Mouse (Mus musculus) forebrain, embryonic 16.5 days (tissue): ENCODE measurements around the gene Per2. TPM values are rescaled to one million over a fixed set of nuclear protein-coding genes. Genes with fewer than 3 reads are reported as not detected.
"Not testable (repeated sequence)": the region's sequence is repeated elsewhere in the genome, so short reads cannot be mapped to it uniquely, and the experiment has no call there.

ENCODE experiments used
- ATAC-seq: fragments of 200-750 bp; cut with Nextera tagmentation; 2 replicates; pipeline ENCODE4 v1.8.0; 2017; ENCODE audit warnings: mild to moderate bottlenecking, moderate library complexity
- H3K27ac ChIP-seq: fragments of 300-500 bp; sonication (generic); 2 replicates; pipeline ENCODE4 v1.5.1; 2014; ENCODE audit warnings: low read length, control low read depth
- H3K27me3 ChIP-seq: fragments of 300-500 bp; sonication (generic); replicated peaks from 2 replicates; pipeline ENCODE4 v1.6.1; 2014; ENCODE audit warnings: low read length; ENCODE audit not compliant: control insufficient read depth, insufficient read depth
- H3K36me3 ChIP-seq: fragments of 300-500 bp; sonication (generic); 2 replicates; pipeline ENCODE4 v1.6.1; 2014; ENCODE audit not compliant: control insufficient read depth, insufficient read depth
- H3K4me1 ChIP-seq: fragments of 300-500 bp; sonication (generic); replicated peaks from 2 replicates; pipeline ENCODE4 v1.6.1; 2014; ENCODE audit warnings: low read length; ENCODE audit not compliant: control insufficient read depth, insufficient read depth
- H3K4me2 ChIP-seq: fragments of 300-500 bp; sonication (generic); 2 replicates; pipeline ENCODE4 v1.6.1; 2014; ENCODE audit warnings: mild to moderate bottlenecking, low read length, control low read depth
- H3K4me3 ChIP-seq: fragments of 300-500 bp; sonication (generic); replicated peaks from 2 replicates; pipeline ENCODE4 v1.5.1; 2014; ENCODE audit warnings: mild to moderate bottlenecking, low read length, control low read depth
- H3K9ac ChIP-seq: fragments of 300-500 bp; sonication (generic); replicated peaks from 2 replicates; pipeline ENCODE4 v1.6.1; 2014; ENCODE audit warnings: low read depth, low read length, control low read depth
- H3K9me3 ChIP-seq: fragments of 300-500 bp; sonication (generic); 2 replicates; pipeline ENCODE4 v1.6.1; 2016; ENCODE audit warnings: low read length; ENCODE audit not compliant: control insufficient read depth
- WGBS: fragments of 180-500 bp; shearing (Covaris S2); extraction: QIAGEN DNeasy Blood & Tissue Kit; methylation state at CpG from one replicate; pipeline ENCODE4 v1.1.7; 2014; 5-methylcytosine and 5-hydroxymethylcytosine counted together
- polyA plus RNA-seq: library from polyadenylated mRNA; unstranded; fragments of >200 nt; fragmentation: Nextera tagmentation; extraction: Ambion mirVana; gene quantifications from 2 replicates; pipeline ENCODE4 v1.2.1, GENCODE M21; 2015

Per2 gene
- polyA plus RNA-seq, 1 experiment from 2014 or later = 5.6 TPM

DNA sequence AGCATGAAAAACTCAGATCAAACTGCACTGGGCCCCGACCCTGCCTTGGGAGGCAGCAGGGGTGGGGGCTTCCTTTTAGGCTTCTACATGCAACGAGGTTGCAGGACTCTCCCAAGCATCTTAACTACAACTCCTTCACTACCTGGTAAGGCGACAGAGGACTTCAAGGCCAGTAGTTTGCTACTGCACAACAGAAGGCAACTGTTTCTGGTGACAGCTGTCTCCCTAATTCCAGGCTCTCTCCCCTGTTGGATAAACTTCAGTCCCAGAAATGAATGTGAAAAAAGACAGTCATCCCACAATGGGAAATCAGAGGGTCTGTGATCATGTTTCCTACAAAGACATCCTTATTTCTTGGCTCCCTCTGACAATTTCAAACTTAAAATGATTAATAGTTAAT, 26.3 kb upstream of the Per2 start:
- Histone ChIP-seq H3K4me2 (no peak overlapping the region), H3K4me3 (no peak overlapping the region), H3K27me3 (no peaks in the 10 kb centered on the region), H3K27ac (no peak overlapping the region), H3K36me3 (no peaks in the 10 kb centered on the region), H3K9ac (no peak overlapping the region), H3K9me3 (no peaks in the 10 kb centered on the region), H3K4me1 (no peaks in the 10 kb centered on the region)
- ATAC-seq = no peak
- WGBS = 66% methylated on average over 3 of the region's 3 CpGs

DNA sequence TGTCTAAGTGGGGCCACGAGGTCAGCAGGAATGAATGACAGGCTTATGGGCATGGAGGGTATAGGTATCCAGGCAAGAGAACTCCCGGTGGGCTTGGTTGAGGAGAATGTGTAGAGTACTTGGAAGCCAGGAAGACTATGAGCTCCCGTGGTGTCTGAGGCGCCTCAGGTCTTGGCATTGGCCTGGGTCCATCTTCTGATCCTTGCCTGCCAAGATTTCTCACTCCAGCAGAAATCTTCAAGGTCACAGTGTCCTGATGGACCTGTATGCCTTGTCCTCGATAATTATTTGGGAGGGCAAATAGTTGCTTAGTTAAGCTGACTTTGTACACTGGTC, 24.9 kb upstream of the Per2 start:
- no peaks in the 10 kb centered on the region for H3K4me1 ChIP-seq
- no peak overlapping the region for H3K4me2 ChIP-seq
- H3K36me3 ChIP-seq = no peaks in the 10 kb centered on the region
- H3K27ac ChIP-seq = no peak overlapping the region
- no peak for ATAC-seq
- no peak overlapping the region for H3K4me3 ChIP-seq
- WGBS = 69% methylated on average over 5 of the region's 5 CpGs
- H3K9ac ChIP-seq = no peak overlapping the region
- H3K9me3 ChIP-seq = no peaks in the 10 kb centered on the region
- H3K27me3 ChIP-seq = no peaks in the 10 kb centered on the region

DNA sequence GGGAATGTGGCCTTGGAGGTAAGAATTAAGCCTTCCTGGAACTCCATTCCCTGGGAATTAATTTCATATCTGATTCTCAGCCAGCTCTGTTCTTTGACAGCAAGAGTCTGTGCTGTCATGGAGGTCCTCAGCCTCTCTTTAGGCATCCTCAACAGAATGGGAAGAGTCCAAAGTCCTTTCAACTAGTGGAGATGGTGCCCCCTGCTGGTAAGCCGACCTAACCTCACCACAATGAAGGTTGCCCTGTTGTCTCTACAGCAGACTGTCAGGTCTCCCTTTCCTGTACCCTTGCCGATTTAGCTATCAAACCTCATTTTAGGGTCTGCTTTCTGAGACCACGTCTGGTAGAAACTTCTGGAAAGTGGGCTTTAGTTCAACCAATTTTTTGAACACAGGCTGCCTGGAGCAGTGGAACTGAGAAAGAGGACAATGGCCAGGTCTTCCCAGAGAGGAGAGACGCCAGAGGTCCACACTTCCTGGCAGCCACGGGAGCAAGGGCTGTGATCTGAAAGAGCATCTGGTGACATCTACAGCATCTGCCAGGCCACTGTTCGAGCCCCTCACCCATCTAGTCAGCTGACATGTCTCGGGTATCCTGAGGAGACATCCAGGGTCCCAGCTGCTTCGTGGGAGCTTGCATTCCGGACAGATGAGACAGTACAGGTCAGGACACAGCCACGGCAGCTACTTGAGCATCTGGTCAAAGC, 24.3 kb upstream of the Per2 start:
- Histone ChIP-seq H3K4me1 (no peaks in the 10 kb centered on the region), H3K36me3 (no peaks in the 10 kb centered on the region), H3K9me3 (no peaks in the 10 kb centered on the region), H3K4me3 (no peak overlapping the region), H3K27ac (no peak overlapping the region), H3K4me2 (no peak overlapping the region), H3K9ac (no peak overlapping the region), H3K27me3 (no peaks in the 10 kb centered on the region)
- ATAC-seq = no peak
- WGBS = 53% methylated on average over 10 of the region's 10 CpGs

DNA sequence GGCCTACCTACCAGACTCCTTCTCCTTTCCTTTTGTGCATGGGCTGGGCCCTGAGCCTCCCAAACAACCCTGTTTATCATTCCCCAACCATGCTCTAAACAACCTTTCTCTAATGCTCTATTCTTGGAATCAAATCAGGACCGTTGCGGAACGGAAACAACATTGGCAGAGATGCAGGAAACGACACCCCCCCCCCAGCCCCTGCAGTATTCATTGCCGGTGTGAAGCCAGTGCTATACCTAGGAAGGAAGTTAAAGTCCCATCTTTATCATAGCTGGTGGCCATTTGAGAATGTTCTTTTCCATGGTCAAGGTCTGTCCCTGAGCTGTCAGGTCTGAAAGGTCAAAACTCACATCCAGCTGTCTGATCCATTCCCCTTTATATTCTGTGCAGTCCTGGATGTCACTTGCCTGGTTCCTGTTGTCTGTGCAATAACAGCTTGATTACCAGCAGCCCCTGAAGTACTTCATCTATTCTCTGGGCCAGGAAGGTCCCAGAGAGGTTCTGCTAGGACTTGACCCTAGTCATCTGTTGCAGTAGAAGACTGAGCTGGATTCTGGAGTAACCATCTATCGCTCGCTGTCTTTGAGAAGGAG, 23.6 kb upstream of the Per2 start:
- Histone ChIP-seq H3K36me3 (no peaks in the 10 kb centered on the region), H3K27ac (no peak overlapping the region), H3K9ac (no peak overlapping the region), H3K4me3 (no peak overlapping the region), H3K9me3 (no peaks in the 10 kb centered on the region), H3K4me1 (no peaks in the 10 kb centered on the region), H3K27me3 (no peaks in the 10 kb centered on the region), H3K4me2 (no peak overlapping the region)
- no peak for ATAC-seq
- 68% methylated on average over 7 of the region's 7 CpGs for WGBS

DNA sequence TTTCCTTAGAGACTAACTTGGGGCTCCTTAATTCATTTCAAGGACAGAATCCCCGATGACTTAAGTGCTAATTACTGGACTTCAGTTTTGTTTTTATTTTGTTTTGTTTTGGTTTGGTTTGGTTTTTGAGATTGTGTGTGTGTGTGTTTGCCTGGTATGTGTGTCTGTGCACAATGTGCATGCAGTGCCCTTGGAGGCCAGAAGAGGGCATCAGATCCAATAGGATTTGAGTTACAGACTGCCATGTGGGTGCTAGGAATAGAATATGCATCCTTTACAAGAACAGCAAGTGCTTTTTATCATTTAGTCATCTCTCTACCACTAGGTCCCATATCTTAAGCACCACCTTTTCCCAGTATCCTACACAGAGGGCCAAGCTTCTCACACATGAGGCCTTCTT, 19.8 kb upstream of the Per2 start:
- H3K4me3 ChIP-seq = no peak overlapping the region
- no peaks in the 10 kb centered on the region for H3K36me3 ChIP-seq
- H3K9me3 ChIP-seq = no peaks in the 10 kb centered on the region
- H3K27ac ChIP-seq = no peak overlapping the region
- no peaks in the 10 kb centered on the region for H3K27me3 ChIP-seq
- H3K9ac ChIP-seq = no peak overlapping the region
- WGBS = 96% methylated on average over 1 of the region's 1 CpGs
- no peak for ATAC-seq
- H3K4me1 ChIP-seq = no peaks in the 10 kb centered on the region
- H3K4me2 ChIP-seq = no peak overlapping the region

DNA sequence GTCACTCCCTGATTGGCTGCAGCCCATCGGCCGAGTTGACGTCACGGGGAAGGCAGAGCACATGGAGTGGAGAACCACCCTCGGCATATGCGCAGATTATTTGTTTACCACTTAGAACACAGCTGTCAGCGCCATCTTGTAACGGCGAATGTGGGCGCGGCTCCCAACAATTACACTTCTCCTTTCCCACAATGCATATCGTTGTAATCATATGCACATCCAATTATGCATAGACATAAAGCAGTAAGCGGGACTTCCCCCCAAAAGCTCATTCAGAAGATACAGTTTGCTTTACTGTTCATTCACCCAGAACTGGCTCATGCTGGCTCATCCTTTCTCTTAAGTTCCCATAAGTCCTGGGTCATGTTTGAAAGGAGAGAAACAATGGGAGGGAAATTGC, 19.0 kb upstream of the Per2 start:
- not testable (repeated sequence) for H3K9ac ChIP-seq, H3K4me1 ChIP-seq, H3K4me3 ChIP-seq, H3K36me3 ChIP-seq, ATAC-seq, H3K27ac ChIP-seq, H3K9me3 ChIP-seq, H3K4me2 ChIP-seq, H3K27me3 ChIP-seq
- WGBS = 96% methylated on average over 8 of the region's 13 CpGs

DNA sequence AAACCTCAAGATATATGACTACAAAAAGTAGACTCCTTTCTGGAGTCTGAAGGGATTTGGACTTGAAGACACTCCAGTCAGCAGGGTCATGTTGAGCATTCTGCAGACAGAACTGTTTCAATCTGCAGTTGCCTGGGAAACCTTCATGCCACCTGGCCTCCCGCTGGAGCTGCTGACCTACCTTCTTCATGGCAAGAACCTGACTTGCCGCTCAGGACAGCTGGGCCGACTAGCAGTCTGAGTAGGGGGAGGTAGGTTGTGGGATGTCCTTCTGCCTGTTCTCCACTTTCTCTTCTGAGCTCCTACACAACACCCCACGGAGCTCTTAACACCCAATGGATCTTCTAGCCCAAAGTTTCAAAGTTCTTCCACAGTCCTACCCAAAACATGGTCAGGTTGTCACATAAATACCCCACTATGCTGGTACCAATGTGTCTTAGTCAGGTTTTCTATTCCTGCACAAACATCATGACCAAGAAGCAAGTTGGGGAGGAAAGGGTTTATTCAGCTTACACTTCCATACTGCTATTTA, 10.8 kb upstream of the Per2 start:
- Histone ChIP-seq H3K9ac (no peak overlapping the region), H3K9me3 (no peaks in the 10 kb centered on the region), H3K27me3 (no peaks in the 10 kb centered on the region), H3K4me3 (no peak overlapping the region), H3K4me2 (no peak overlapping the region), H3K36me3 (no peaks in the 10 kb centered on the region), H3K4me1 (no peaks in the 10 kb centered on the region), H3K27ac (no peak overlapping the region)
- no peak for ATAC-seq
- whole genome bisulfite sequencing = 87% methylated on average over 4 of the region's 4 CpGs

DNA sequence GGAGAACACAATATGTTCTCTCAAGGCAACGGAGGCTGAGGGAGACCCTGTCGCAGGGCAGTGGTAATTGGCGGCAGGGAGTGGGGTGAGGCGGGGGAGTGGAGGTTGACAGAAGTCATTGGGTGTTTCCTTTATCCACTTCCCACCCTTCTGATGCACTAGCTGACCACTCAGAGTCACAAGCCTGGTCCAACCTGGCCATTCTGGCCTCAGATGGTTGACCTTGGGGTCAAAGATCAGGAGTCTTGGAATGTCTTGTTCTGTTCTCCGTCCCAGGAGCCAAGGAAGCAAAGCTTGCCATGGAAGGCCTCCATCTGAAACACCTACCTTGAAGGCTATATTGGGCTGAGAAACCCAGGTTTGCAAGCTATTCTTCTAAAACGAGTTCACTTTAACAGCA, 7.1 kb upstream of the Per2 start:
- Histone ChIP-seq H3K4me1 (no peaks in the 10 kb centered on the region), H3K36me3 (no peaks in the 10 kb centered on the region), H3K9ac (no peak overlapping the region), H3K9me3 (no peaks in the 10 kb centered on the region), H3K27ac (no peak overlapping the region), H3K27me3 (no peaks in the 10 kb centered on the region), H3K4me3 (no peak overlapping the region), H3K4me2 (no peak overlapping the region)
- no peak for ATAC-seq
- WGBS = 94% methylated on average over 6 of the region's 6 CpGs

DNA sequence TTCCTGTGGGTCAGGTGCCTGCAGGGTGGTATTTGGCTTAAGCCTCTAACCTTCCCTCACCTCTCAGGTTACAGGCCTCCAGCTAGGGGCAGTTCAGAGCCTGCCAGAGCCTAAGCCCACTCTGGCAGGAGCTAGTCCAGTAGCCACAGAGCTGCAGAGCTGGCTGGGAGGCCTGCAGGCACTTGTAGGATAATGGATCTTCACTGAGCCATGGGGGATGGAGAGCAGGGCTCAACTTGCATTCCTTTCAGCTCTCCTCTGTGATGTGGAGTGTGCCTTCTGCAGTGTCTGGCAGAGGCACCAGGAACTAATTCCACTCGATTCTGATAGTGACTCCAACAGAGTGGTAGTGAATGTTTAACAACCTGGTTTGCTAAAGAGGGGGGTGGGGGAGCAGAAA, 6.1 kb upstream of the Per2 start:
- 14% methylated on average over 1 of the region's 1 CpGs for WGBS
- no peaks in the 10 kb centered on the region for H3K4me1 ChIP-seq
- H3K36me3 ChIP-seq = no peaks in the 10 kb centered on the region
- no peak overlapping the region for H3K27ac ChIP-seq
- H3K4me2 ChIP-seq = no peak overlapping the region
- H3K4me3 ChIP-seq = no peak overlapping the region
- H3K9ac ChIP-seq = no peak overlapping the region
- no peak for ATAC-seq
- H3K27me3 ChIP-seq = no peaks in the 10 kb centered on the region
- no peaks in the 10 kb centered on the region for H3K9me3 ChIP-seq
